Mouse (Mus musculus) megakaryocyte progenitor cell, adult 5-6 weeks (primary cell): ENCODE measurements around the gene Olfr172. TPM values are rescaled to one million over a fixed set of nuclear protein-coding genes. Genes with fewer than 3 reads are reported as not detected.

ENCODE experiments used
- ATAC-seq: replicated peaks from 2 replicates; pipeline ENCODE4 v1.8.0; 2016; ENCODE audit warnings: mild to moderate bottlenecking, moderate TSS enrichment, inconsistent platforms; ENCODE audit not compliant: poor library complexity
- total RNA-seq, 2 experiments: library from RNA; stranded (forward) in 1 of 2; stranded (reverse) in 1 of 2; fragments of 157-497, 149-512 nt in 1 of 2; fragments of 200-1000 nt in 1 of 2; gene quantifications; 2 replicates each; pipeline versions ENCODE4 v1.2.3 to v1.2.4; 2015 to 2017

The Olfr172 gene
- total RNA-seq (2015) (not detected in 2 replicates), total RNA-seq (2017) (not detected in 2 replicates)

- ATAC-seq: no peak
Measured at GRCm38 (mm10) chr16:58763076-58763475, at the start of gene Olfr172. TSS of gene Olfr172 (minus strand) at chr16:58763176.

GRCm38 (mm10) chr16:58800168-58800567, 37.2 kb upstream of the Olfr172 start, which contains the start of gene Olfr173:
TSS of gene Olfr173 (minus strand) at chr16:58800268.
- no peak for ATAC-seq

GRCm38 (mm10) chr16:58756191-58756590, 6.8 kb downstream of the Olfr172 start:
- ATAC-seq: peak; percentile 88

- peak; percentile 87 for ATAC-seq
Measured at GRCm38 (mm10) chr16:58751314-58751713, 11.7 kb downstream of the Olfr172 start.

- no peak for ATAC-seq
Measured at GRCm38 (mm10) chr16:58746715-58747114, 16.3 kb downstream of the Olfr172 start.

GRCm38 (mm10) chr16:58740751-58741150, 22.2 kb downstream of the Olfr172 start:
- ATAC-seq: no peak

GRCm38 (mm10) chr16:58738800-58739199, 24.2 kb downstream of the Olfr172 start:
- peak; percentile 64; the same call in 1 of the 2 replicates for ATAC-seq

- ATAC-seq: peak; percentile 74
Measured at GRCm38 (mm10) chr16:58738205-58738604, 24.8 kb downstream of the Olfr172 start.

GRCm38 (mm10) chr16:58728176-58728671, 34.8 kb downstream of the Olfr172 start:
- peak; percentile 47 for ATAC-seq

GRCm38 (mm10) chr16:58727477-58728131, 35.4 kb downstream of the Olfr172 start, which contains the start of gene Cldnd1:
TSS of gene Cldnd1 (plus strand) at chr16:58727910.
- peak; percentile 97 for ATAC-seq

- ATAC-seq: no peak
Measured at GRCm38 (mm10) chr16:58726680-58727476, 36.1 kb downstream of the Olfr172 start.

GRCm38 (mm10) chr16:58722292-58722691, 40.7 kb downstream of the Olfr172 start:
- peak; percentile 20; the same call in 1 of the 2 replicates for ATAC-seq

GRCm38 (mm10) chr16:58718666-58719120, 44.3 kb downstream of the Olfr172 start, which contains the start of gene Gpr15:
TSS of gene Gpr15 (minus strand) at chr16:58719070.
- no peak for ATAC-seq

GRCm38 (mm10) chr16:58715018-58715417, 48.0 kb downstream of the Olfr172 start:
- no peak for ATAC-seq

- ATAC-seq: no peak
Measured at GRCm38 (mm10) chr16:58713128-58713527, 49.8 kb downstream of the Olfr172 start.

GRCm38 (mm10) chr16:58712221-58712620, 50.8 kb downstream of the Olfr172 start:
- peak; percentile 85 for ATAC-seq

Other genes with a start within 250 kb of the Olfr172 start
- gene St3gal6, start 238.9 kb downstream of the Olfr172 start, total RNA-seq (2015): 2.8 and 4.5 TPM in 2 replicates
- 4.0 and 8.0 TPM in 2 replicates for gene St3gal6, start 238.9 kb downstream of the Olfr172 start, total RNA-seq (2017)
- not detected in 2 replicates for gene Gm813, start 146.2 kb downstream of the Olfr172 start, total RNA-seq (2015)
- not detected in 2 replicates for gene Gm813, start 146.2 kb downstream of the Olfr172 start, total RNA-seq (2017)
- gene E330017A01Rik, start 124.4 kb downstream of the Olfr172 start, total RNA-seq (2015): 0.22 TPM in 1 of 2 replicates, not detected in the other
- gene E330017A01Rik, start 124.4 kb downstream of the Olfr172 start, total RNA-seq (2017): not detected in 2 replicates
- 68.8 and 73.1 TPM in 2 replicates for gene Cpox, start 92.9 kb downstream of the Olfr172 start, total RNA-seq (2015)
- 28.9 and 34.3 TPM in 2 replicates for gene Cpox, start 92.9 kb downstream of the Olfr172 start, total RNA-seq (2017)
- 0.86 and 1.1 TPM in 2 replicates for gene Gpr15, start 44.1 kb downstream of the Olfr172 start, total RNA-seq (2015)
- gene Gpr15, start 44.1 kb downstream of the Olfr172 start, total RNA-seq (2017): 0.78 and 2.0 TPM in 2 replicates
- gene Cldnd1, start 35.3 kb downstream of the Olfr172 start, total RNA-seq (2015): 41.5 and 62.0 TPM in 2 replicates
- gene Cldnd1, start 35.3 kb downstream of the Olfr172 start, total RNA-seq (2017): 14.3 and 17.6 TPM in 2 replicates
- not detected in 2 replicates for gene Olfr173, start 37.1 kb upstream of the Olfr172 start, total RNA-seq (2015)
- not detected in 2 replicates for gene Olfr173, start 37.1 kb upstream of the Olfr172 start, total RNA-seq (2017)
- gene Olfr175-ps1, start 63.6 kb upstream of the Olfr172 start, total RNA-seq (2015): not detected in 2 replicates
- not detected in 2 replicates for gene Olfr175-ps1, start 63.6 kb upstream of the Olfr172 start, total RNA-seq (2017)
- not detected in 2 replicates for gene Olfr177, start 111.6 kb upstream of the Olfr172 start, total RNA-seq (2015)
- not detected in 2 replicates for gene Olfr177, start 111.6 kb upstream of the Olfr172 start, total RNA-seq (2017)
- gene Olfr178, start 128.9 kb upstream of the Olfr172 start, total RNA-seq (2015): not detected in 2 replicates
- gene Olfr178, start 128.9 kb upstream of the Olfr172 start, total RNA-seq (2017): not detected in 2 replicates
- gene Olfr181, start 165.6 kb upstream of the Olfr172 start, total RNA-seq (2015): not detected in 2 replicates
- not detected in 2 replicates for gene Olfr181, start 165.6 kb upstream of the Olfr172 start, total RNA-seq (2017)
- not detected in 2 replicates for gene Olfr180, start 166.2 kb upstream of the Olfr172 start, total RNA-seq (2015)
- gene Olfr180, start 166.2 kb upstream of the Olfr172 start, total RNA-seq (2017): not detected in 2 replicates
- not detected in 2 replicates for gene Olfr183, start 232.2 kb upstream of the Olfr172 start, total RNA-seq (2015)
- gene Olfr183, start 232.2 kb upstream of the Olfr172 start, total RNA-seq (2017): not detected in 2 replicates